ENCODE assay signal across 13 mouse cellular contexts in the genomic region with DNA sequence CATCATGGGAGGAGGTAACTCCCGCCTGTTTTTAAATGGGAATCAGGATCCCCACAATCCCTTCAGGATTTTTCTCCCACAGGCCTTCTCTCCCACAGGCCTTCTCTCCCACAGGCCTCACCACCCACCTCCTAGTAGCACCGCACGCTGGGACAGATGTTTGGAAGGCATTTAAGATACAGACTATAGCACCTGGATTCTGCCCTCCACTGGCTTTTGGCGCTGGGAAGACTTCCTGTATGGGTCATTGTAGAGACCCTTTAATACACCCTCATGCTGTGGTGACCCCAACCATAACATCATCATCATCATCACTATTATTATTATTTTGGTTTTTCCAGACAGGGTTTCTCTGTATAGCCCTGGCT. TPM values are rescaled to one million over a fixed set of nuclear protein-coding genes. Genes with fewer than 3 reads are reported as not detected.
DNase-seq lines count a peak whose midpoint lies in the region; ATAC-seq and TF ChIP-seq lines count a peak whose summit lies in the region.
"Had no signal": no experiment of that assay in that cellular context is flagged by ENCODE, and none has a peak within 500 bp of the region (broad histone marks: within the 10 kb centered on the region; RNA-seq: fewer than 3 reads in every experiment).

No protein-coding gene starts in this region.

- H3K27me3 ChIP-seq in hindbrain, embryonic 15.5 days = no peaks in the 10 kb centered on the region
- no peaks in the 10 kb centered on the region for H3K27me3 ChIP-seq in hindbrain, embryonic 12.5 days
- H3K27me3 ChIP-seq: forebrain, embryonic 13.5 days; heart, embryonic 12.5 days had no signal

- intact Hi-C loops in left cerebral cortex, adult 2 months (cut with DNase I) = no loop called here

- H3K4me1 ChIP-seq in hindbrain, embryonic 15.5 days (replicated peaks) = peaks cover 8% of the 10 kb centered on the region; the same call in 1 of the 2 replicates
- H3K4me1 ChIP-seq in hindbrain, embryonic 12.5 days = no peaks in the 10 kb centered on the region
- H3K4me1 ChIP-seq: forebrain, embryonic 13.5 days had no signal

- no peak for ATAC-seq in cerebellum, adult (ENCODE audit: insufficient number of reproducible peaks, low FRiP score, low TSS enrichment)
- no peak for ATAC-seq in hindbrain, embryonic 15.5 days (ENCODE audit: low FRiP score, low read depth)
- no peak for ATAC-seq in hindbrain, embryonic 12.5 days (ENCODE audit: low FRiP score)
- ATAC-seq: forebrain, embryonic 13.5 days had no signal

- DNase-seq in cerebellum, adult 9-11 months = peak; percentile 58
- DNase-seq in left cerebral cortex, adult 2 months (ENCODE audit: extremely low spot score in 1 of 2, low spot score in 2 of 2) = no peak
- no peak for DNase-seq in left cerebral cortex, adult 9 months (ENCODE audit: low spot score in 2 of 2)
- no peak for DNase-seq in spleen, adult 12 weeks (ENCODE audit: low spot score)

- H3K9me3 ChIP-seq in hindbrain, embryonic 15.5 days = no peaks in the 10 kb centered on the region
- no peaks in the 10 kb centered on the region for H3K9me3 ChIP-seq in hindbrain, embryonic 12.5 days (replicated peaks)
- H3K9me3 ChIP-seq: embryonic facial prominence, embryonic 10.5 days; forebrain, embryonic 13.5 days; G1E; heart, embryonic 12.5 days had no signal

- H3K36me3 ChIP-seq in hindbrain, embryonic 15.5 days = no peaks in the 10 kb centered on the region
- H3K36me3 ChIP-seq in hindbrain, embryonic 12.5 days = no peaks in the 10 kb centered on the region
- H3K36me3 ChIP-seq: embryonic facial prominence, embryonic 10.5 days; G1E; heart, embryonic 12.5 days had no signal

- peak overlapping the region; percentile 57 for H3K27ac ChIP-seq in hindbrain, embryonic 15.5 days (replicated peaks)
- H3K27ac ChIP-seq in hindbrain, embryonic 12.5 days = no peak overlapping the region
- H3K27ac ChIP-seq in left cerebral cortex, adult 2 months = peak overlapping the region; percentile 11; the same call in 1 of the 2 replicates
- H3K27ac ChIP-seq: forebrain, embryonic 13.5 days had no signal

- H3K4me3 ChIP-seq in hindbrain, embryonic 15.5 days = no peak overlapping the region
- no peak overlapping the region for H3K4me3 ChIP-seq in hindbrain, embryonic 12.5 days
- H3K4me3 ChIP-seq in left cerebral cortex, adult 2 months = no peak overlapping the region
- H3K4me3 ChIP-seq: embryonic facial prominence, embryonic 10.5 days; forebrain, embryonic 13.5 days; heart, embryonic 12.5 days had no signal

- no peak overlapping the region for H3K9ac ChIP-seq in hindbrain, embryonic 15.5 days
- no peak overlapping the region for H3K9ac ChIP-seq in hindbrain, embryonic 12.5 days
- H3K9ac ChIP-seq: forebrain, embryonic 13.5 days; heart, embryonic 12.5 days had no signal

- H3K4me2 ChIP-seq in hindbrain, embryonic 15.5 days = no peak overlapping the region
- H3K4me2 ChIP-seq in hindbrain, embryonic 12.5 days (replicated peaks) = no peak overlapping the region
- H3K4me2 ChIP-seq: forebrain, embryonic 13.5 days; heart, embryonic 12.5 days had no signal

- no peak for TF ChIP-seq CTCF in left cerebral cortex, adult 2 months (IDR thresholded peaks at IDR 0.05)

- WGBS in hindbrain, embryonic 15.5 days = 82% methylated on average over 4 of the region's 4 CpGs
- 84% methylated on average over 4 of the region's 4 CpGs for WGBS in hindbrain, embryonic 12.5 days

RNA-seq across cellular contexts. Expression of gene Tnfsfm13, which starts 11.6 kb away (rescaled TPM):
- 1.2 and 1.9 TPM in 2 replicates for polyA plus RNA-seq in hindbrain, embryonic 15.5 days (2015; fragmentation: Nextera tagmentation; extraction: Ambion mirVana)
- polyA plus RNA-seq in hindbrain, embryonic 12.5 days (2016; fragmentation: Nextera tagmentation; extraction: Ambion mirVana) = 0.80 and 1.9 TPM in 2 replicates
- total RNA-seq in left cerebral cortex, adult 2 months (2021) = 1 to 10 TPM; 1.4 to 1.9 TPM
- total RNA-seq: G1E had no signal
- polyA plus RNA-seq: G1E had no signal

RNA-seq across cellular contexts. Expression of gene Tnfsf12, which starts 11.8 kb away (rescaled TPM):
- 3.5 and 5.0 TPM in 2 replicates for polyA plus RNA-seq in hindbrain, embryonic 15.5 days (2015; fragmentation: Nextera tagmentation; extraction: Ambion mirVana)
- 3.1 and 3.4 TPM in 2 replicates for polyA plus RNA-seq in hindbrain, embryonic 12.5 days (2016; fragmentation: Nextera tagmentation; extraction: Ambion mirVana)
- 10 to 100 TPM in 1 of 2 experiments, 1 to 10 TPM in 1; 9.5 to 10.6 TPM for total RNA-seq in left cerebral cortex, adult 2 months (2021)
- total RNA-seq: G1E had no signal
- polyA plus RNA-seq: G1E had no signal

RNA-seq across cellular contexts. Expression of gene Tnfsf13, which starts 21.9 kb away (rescaled TPM):
- 0.61 and 0.76 TPM in 2 replicates for polyA plus RNA-seq in hindbrain, embryonic 15.5 days (2015; fragmentation: Nextera tagmentation; extraction: Ambion mirVana)
- 0.42 and 0.49 TPM in 2 replicates for polyA plus RNA-seq in hindbrain, embryonic 12.5 days (2016; fragmentation: Nextera tagmentation; extraction: Ambion mirVana)
- 1 to 10 TPM; 3.3 to 3.8 TPM for total RNA-seq in left cerebral cortex, adult 2 months (2021)
- total RNA-seq: G1E had no signal
- polyA plus RNA-seq: embryonic facial prominence, embryonic 10.5 days; G1E; hindbrain, embryonic 11.5 days; intestine, embryonic 14.5 days had no signal

RNA-seq across cellular contexts. Expression of gene Senp3, which starts 25.6 kb away (rescaled TPM):
- 101 and 103 TPM in 2 replicates for polyA plus RNA-seq in hindbrain, embryonic 15.5 days (2015; fragmentation: Nextera tagmentation; extraction: Ambion mirVana)
- polyA plus RNA-seq in hindbrain, embryonic 12.5 days (2016; fragmentation: Nextera tagmentation; extraction: Ambion mirVana) = 105 and 106 TPM in 2 replicates
- total RNA-seq in left cerebral cortex, adult 2 months (2021) = 100 to 1,000 TPM; 108 to 111 TPM

RNA-seq across cellular contexts. Expression of gene Eif4a1, which starts 35.2 kb away (rescaled TPM):
- polyA plus RNA-seq in hindbrain, embryonic 15.5 days (2015; fragmentation: Nextera tagmentation; extraction: Ambion mirVana) = 476 and 491 TPM in 2 replicates
- 555 and 589 TPM in 2 replicates for polyA plus RNA-seq in hindbrain, embryonic 12.5 days (2016; fragmentation: Nextera tagmentation; extraction: Ambion mirVana)
- 100 to 1,000 TPM; 299 to 311 TPM for total RNA-seq in left cerebral cortex, adult 2 months (2021)
